Mouse (Mus musculus): ENCODE data around the gene Baz2a.

GRCm38 (mm10) chr10:128058184-128058583 is 33.2 kb upstream of the Baz2a start:
- TF ChIP-seq CTCF (IDR thresholded peaks at IDR 0.05; ENCODE audit: extremely low read depth, insufficient read length, insufficient replicate concordance, low read depth, low read length) (no peak), POLR2A (IDR thresholded peaks at IDR 0.05; ENCODE audit: low read depth, low read length) (no peak)

Measured in small intestine, adult 2 months (tissue).